Mouse (Mus musculus): ENCODE results near the gene Zic1.

GRCm38 (mm10) chr9:91393376-91394068, 27.9 kb upstream of the Zic1 start:
- TF ChIP-seq CTCF (IDR thresholded peaks at IDR 0.05; ENCODE audit: insufficient read depth, low read length) (no peak), POLR2A (IDR thresholded peaks at IDR 0.05; ENCODE audit: borderline replicate concordance, extremely low read depth, low read depth, low read length) (no peak)
